Mouse (Mus musculus): ENCODE results near the gene Gm20388. TPM values are rescaled to one million over a fixed set of nuclear protein-coding genes. Genes with fewer than 3 reads are reported as not detected.

The Gm20388 gene
- polyA plus RNA-seq, 1 experiment from 2014 or later: 7.4 TPM

- Histone ChIP-seq H3K4me2 (no peak overlapping the region), H3K9ac (no peak overlapping the region), H3K4me1 (no peaks in the 10 kb centered on the region; the same call in 1 of the 2 replicates), H3K27ac (no peak overlapping the region), H3K27me3 (no peaks in the 10 kb centered on the region), H3K4me3 (replicated peaks) (no peak overlapping the region), H3K36me3 (no peaks in the 10 kb centered on the region), H3K9me3 (replicated peaks) (no peaks in the 10 kb centered on the region)
- ATAC-seq (replicated peaks; ENCODE audit: low FRiP score): no peak
- WGBS: 46% methylated on average over 3 of the region's 3 CpGs
These were observed 1858.5 kb downstream of the Gm20388 start for GRCm38 (mm10) chr8:121769095-121769494.

GRCm38 (mm10) chr8:121769621-121770020 lies 1859.0 kb downstream of the Gm20388 start:
- Histone ChIP-seq H3K9ac (no peak overlapping the region), H3K36me3 (no peaks in the 10 kb centered on the region), H3K4me3 (replicated peaks) (no peak overlapping the region), H3K27me3 (no peaks in the 10 kb centered on the region), H3K4me1 (no peaks in the 10 kb centered on the region; the same call in 1 of the 2 replicates), H3K4me2 (no peak overlapping the region), H3K9me3 (replicated peaks) (no peaks in the 10 kb centered on the region), H3K27ac (no peak overlapping the region)
- 89% methylated on average over 2 of the region's 2 CpGs for WGBS
- ATAC-seq (replicated peaks; ENCODE audit: low FRiP score): no peak

- Histone ChIP-seq H3K4me3 (replicated peaks) (no peak overlapping the region), H3K36me3 (no peaks in the 10 kb centered on the region), H3K4me2 (no peak overlapping the region), H3K27me3 (no peaks in the 10 kb centered on the region), H3K9me3 (replicated peaks) (no peaks in the 10 kb centered on the region), H3K9ac (no peak overlapping the region), H3K27ac (no peak overlapping the region), H3K4me1 (no peaks in the 10 kb centered on the region; the same call in 1 of the 2 replicates)
- ATAC-seq (replicated peaks; ENCODE audit: low FRiP score): no peak
- WGBS: 29% methylated on average over 19 of the region's 19 CpGs
These were observed 1860.5 kb downstream of the Gm20388 start for GRCm38 (mm10) chr8:121770845-121771752.

- Histone ChIP-seq H3K9ac (no peak overlapping the region), H3K27ac (no peak overlapping the region), H3K4me1 (peaks cover 6% of the 10 kb centered on the region), H3K27me3 (no peaks in the 10 kb centered on the region), H3K4me3 (replicated peaks) (no peak overlapping the region), H3K36me3 (no peaks in the 10 kb centered on the region), H3K4me2 (no peak overlapping the region), H3K9me3 (replicated peaks) (no peaks in the 10 kb centered on the region)
- no peak for ATAC-seq (replicated peaks; ENCODE audit: low FRiP score)
- 82% methylated on average over 12 of the region's 12 CpGs for WGBS
These were observed 1863.2 kb downstream of the Gm20388 start for GRCm38 (mm10) chr8:121773876-121774275.

- H3K4me1 ChIP-seq: peaks cover 11% of the 10 kb centered on the region
- H3K4me3 ChIP-seq (replicated peaks): no peak overlapping the region
- no peak overlapping the region for H3K27ac ChIP-seq
- 61% methylated on average over 5 of the region's 5 CpGs for WGBS
- H3K27me3 ChIP-seq: no peaks in the 10 kb centered on the region
- H3K9ac ChIP-seq: no peak overlapping the region
- no peak for ATAC-seq (replicated peaks; ENCODE audit: low FRiP score)
- H3K4me2 ChIP-seq: no peak overlapping the region
- no peaks in the 10 kb centered on the region for H3K36me3 ChIP-seq
- H3K9me3 ChIP-seq (replicated peaks): no peaks in the 10 kb centered on the region
These were observed 1871.9 kb downstream of the Gm20388 start for GRCm38 (mm10) chr8:121782493-121782892.

- no peak; the same call in 1 of the 2 replicates for ATAC-seq (replicated peaks; ENCODE audit: low FRiP score)
- no peak overlapping the region for H3K27ac ChIP-seq
- H3K9me3 ChIP-seq (replicated peaks): no peaks in the 10 kb centered on the region
- H3K4me3 ChIP-seq (replicated peaks): no peak overlapping the region
- H3K9ac ChIP-seq: no peak overlapping the region
- 41% methylated on average over 10 of the region's 10 CpGs for WGBS
- H3K4me2 ChIP-seq: no peak overlapping the region
- H3K4me1 ChIP-seq: peaks cover 6% of the 10 kb centered on the region; the same call in 1 of the 2 replicates
- H3K36me3 ChIP-seq: no peaks in the 10 kb centered on the region
- no peaks in the 10 kb centered on the region for H3K27me3 ChIP-seq
These were observed 1875.9 kb downstream of the Gm20388 start for GRCm38 (mm10) chr8:121786542-121786941.

GRCm38 (mm10) chr8:121788786-121789185 lies 1878.1 kb downstream of the Gm20388 start:
- WGBS: 88% methylated on average over 8 of the region's 8 CpGs
- Histone ChIP-seq H3K9me3 (replicated peaks) (no peaks in the 10 kb centered on the region), H3K36me3 (no peaks in the 10 kb centered on the region), H3K27ac (no peak overlapping the region), H3K27me3 (no peaks in the 10 kb centered on the region), H3K4me3 (replicated peaks) (no peak overlapping the region), H3K9ac (no peak overlapping the region), H3K4me2 (no peak overlapping the region), H3K4me1 (peaks cover 6% of the 10 kb centered on the region; the same call in 1 of the 2 replicates)
- no peak for ATAC-seq (replicated peaks; ENCODE audit: low FRiP score)

- no peak overlapping the region for H3K4me2 ChIP-seq
- no peaks in the 10 kb centered on the region for H3K4me1 ChIP-seq
- H3K9ac ChIP-seq: no peak overlapping the region
These were observed 1881.5 kb downstream of the Gm20388 start for GRCm38 (mm10) chr8:121792159-121792558.

GRCm38 (mm10) chr8:121792627-121793026 lies 1882.0 kb downstream of the Gm20388 start:
- ATAC-seq (replicated peaks; ENCODE audit: low FRiP score): no peak
- Histone ChIP-seq H3K9ac (no peak overlapping the region), H3K27me3 (no peaks in the 10 kb centered on the region), H3K36me3 (peaks cover 33% of the 10 kb centered on the region), H3K4me2 (no peak overlapping the region), H3K4me3 (replicated peaks) (no peak overlapping the region), H3K27ac (no peak overlapping the region), H3K4me1 (no peaks in the 10 kb centered on the region), H3K9me3 (replicated peaks) (no peaks in the 10 kb centered on the region)
- 83% methylated on average over 4 of the region's 4 CpGs for WGBS

More at GRCm38 (mm10) chr8:121792159-121792558, 1881.5 kb downstream of the Gm20388 start:
- H3K9me3 ChIP-seq (replicated peaks): no peaks in the 10 kb centered on the region
- no peak for ATAC-seq (replicated peaks; ENCODE audit: low FRiP score)
- H3K27me3 ChIP-seq: no peaks in the 10 kb centered on the region
- no peak overlapping the region for H3K4me3 ChIP-seq (replicated peaks)
- peaks cover 28% of the 10 kb centered on the region for H3K36me3 ChIP-seq
- H3K27ac ChIP-seq: no peak overlapping the region
- 73% methylated on average over 7 of the region's 7 CpGs for WGBS

- WGBS: 49% methylated on average over 3 of the region's 3 CpGs
- no peak overlapping the region for H3K4me3 ChIP-seq (replicated peaks)
- peaks cover 48% of the 10 kb centered on the region for H3K36me3 ChIP-seq
- H3K4me2 ChIP-seq: no peak overlapping the region
- no peak overlapping the region for H3K9ac ChIP-seq
- H3K27me3 ChIP-seq: no peaks in the 10 kb centered on the region
- H3K4me1 ChIP-seq: no peaks in the 10 kb centered on the region
- no peak for ATAC-seq (replicated peaks; ENCODE audit: low FRiP score)
- H3K27ac ChIP-seq: no peak overlapping the region
- H3K9me3 ChIP-seq (replicated peaks): no peaks in the 10 kb centered on the region
These were observed 1883.5 kb downstream of the Gm20388 start for GRCm38 (mm10) chr8:121794151-121794550.

- Histone ChIP-seq H3K36me3 (peaks cover 60% of the 10 kb centered on the region), H3K27ac (no peak overlapping the region), H3K27me3 (no peaks in the 10 kb centered on the region), H3K9me3 (replicated peaks) (no peaks in the 10 kb centered on the region), H3K4me2 (no peak overlapping the region), H3K4me3 (replicated peaks) (no peak overlapping the region), H3K9ac (no peak overlapping the region), H3K4me1 (no peaks in the 10 kb centered on the region)
- ATAC-seq (replicated peaks; ENCODE audit: low FRiP score): no peak
- WGBS: 92% methylated on average over 8 of the region's 8 CpGs
These were observed 1884.8 kb downstream of the Gm20388 start for GRCm38 (mm10) chr8:121795461-121795860.

- Histone ChIP-seq H3K27me3 (no peaks in the 10 kb centered on the region), H3K9me3 (replicated peaks) (no peaks in the 10 kb centered on the region), H3K4me3 (replicated peaks) (no peak overlapping the region), H3K36me3 (peaks cover 70% of the 10 kb centered on the region), H3K27ac (no peak overlapping the region), H3K4me1 (no peaks in the 10 kb centered on the region), H3K9ac (no peak overlapping the region), H3K4me2 (no peak overlapping the region)
- ATAC-seq (replicated peaks; ENCODE audit: low FRiP score): no peak
- WGBS: 87% methylated on average over 11 of the region's 11 CpGs
These were observed 1885.8 kb downstream of the Gm20388 start for GRCm38 (mm10) chr8:121796406-121796805.
